Mouse (Mus musculus): ENCODE data around the gene Cbx7. TPM values are rescaled to one million over a fixed set of nuclear protein-coding genes. Genes with fewer than 3 reads are reported as not detected.
A peak's percentile ranks its signal among the peaks of the same experiment; 100 is the strongest.

Cbx7 gene
- polyA plus RNA-seq, 1 experiment from 2014 or later: 4.7 TPM

DNA sequence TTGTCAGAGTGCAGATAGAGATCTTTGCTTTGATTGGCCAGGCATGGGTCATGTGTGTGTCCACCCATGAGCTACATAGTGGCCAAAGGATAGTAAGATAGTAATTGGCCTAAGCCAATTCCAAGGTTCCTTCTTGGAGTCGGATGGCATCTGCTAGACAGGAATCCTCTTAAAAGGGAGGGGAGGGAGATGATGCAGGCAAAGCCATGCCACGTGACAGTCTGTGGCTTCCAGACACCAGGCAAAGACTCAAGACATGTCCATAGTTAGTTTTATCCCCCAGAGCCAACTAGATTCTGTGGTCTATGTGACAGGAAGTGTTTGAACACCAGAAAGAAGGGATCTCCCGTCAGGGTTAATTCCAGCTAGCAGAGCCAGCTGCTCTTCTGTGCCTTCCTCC is 12.5 kb downstream of the Cbx7 start:
- no peak for ATAC-seq
- no peak overlapping the region for H3K4me2 ChIP-seq (ENCODE audit: low read length)
- no peak overlapping the region for H3K27ac ChIP-seq (ENCODE audit: low read depth, low read length)
- H3K9me3 ChIP-seq (ENCODE audit: control insufficient read depth, low read length): no peaks in the 10 kb centered on the region
- no peaks in the 10 kb centered on the region for H3K36me3 ChIP-seq (ENCODE audit: control insufficient read depth, insufficient read depth, low read length)
- H3K27me3 ChIP-seq (replicated peaks; ENCODE audit: control insufficient read depth, insufficient read depth, low read length): no peaks in the 10 kb centered on the region
- H3K4me1 ChIP-seq (ENCODE audit: control insufficient read depth, insufficient read depth, low read depth, low read length): no peaks in the 10 kb centered on the region
- no peak overlapping the region; the same call in 1 of the 2 replicates for H3K9ac ChIP-seq (ENCODE audit: low read depth, low read length)
- no peak overlapping the region for H3K4me3 ChIP-seq (ENCODE audit: low read length)
- WGBS: 61% methylated on average over 3 of the region's 3 CpGs

DNA sequence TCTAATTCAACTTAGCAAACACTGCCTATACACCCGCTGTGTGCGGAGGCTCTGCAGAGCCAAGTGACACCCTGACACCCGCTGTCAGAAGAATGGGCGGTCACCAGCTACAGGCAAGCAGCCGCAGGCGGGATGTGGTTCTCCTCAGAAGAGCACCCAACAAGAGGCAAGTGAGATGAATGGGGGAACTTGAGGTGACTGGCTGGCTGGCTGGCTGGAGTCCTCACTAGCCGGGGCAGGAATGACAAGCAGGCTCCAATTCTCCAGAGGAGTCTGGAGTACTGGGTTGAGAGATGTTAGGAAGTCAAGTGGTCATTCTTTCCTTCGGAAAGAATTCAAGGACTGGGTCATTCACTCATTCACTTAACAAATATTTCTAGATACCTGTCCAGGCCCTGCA is 14.4 kb downstream of the Cbx7 start:
- Histone ChIP-seq H3K36me3 (ENCODE audit: control insufficient read depth, insufficient read depth, low read length) (no peaks in the 10 kb centered on the region), H3K9me3 (ENCODE audit: control insufficient read depth, low read length) (no peaks in the 10 kb centered on the region), H3K9ac (ENCODE audit: low read depth, low read length) (no peak overlapping the region), H3K27ac (ENCODE audit: low read depth, low read length) (no peak overlapping the region), H3K27me3 (replicated peaks; ENCODE audit: control insufficient read depth, insufficient read depth, low read length) (no peaks in the 10 kb centered on the region), H3K4me3 (ENCODE audit: low read length) (no peak overlapping the region), H3K4me1 (ENCODE audit: control insufficient read depth, insufficient read depth, low read depth, low read length) (peaks cover 5% of the 10 kb centered on the region), H3K4me2 (ENCODE audit: low read length) (no peak overlapping the region)
- 86% methylated on average over 8 of the region's 8 CpGs for WGBS
- ATAC-seq: no peak

DNA sequence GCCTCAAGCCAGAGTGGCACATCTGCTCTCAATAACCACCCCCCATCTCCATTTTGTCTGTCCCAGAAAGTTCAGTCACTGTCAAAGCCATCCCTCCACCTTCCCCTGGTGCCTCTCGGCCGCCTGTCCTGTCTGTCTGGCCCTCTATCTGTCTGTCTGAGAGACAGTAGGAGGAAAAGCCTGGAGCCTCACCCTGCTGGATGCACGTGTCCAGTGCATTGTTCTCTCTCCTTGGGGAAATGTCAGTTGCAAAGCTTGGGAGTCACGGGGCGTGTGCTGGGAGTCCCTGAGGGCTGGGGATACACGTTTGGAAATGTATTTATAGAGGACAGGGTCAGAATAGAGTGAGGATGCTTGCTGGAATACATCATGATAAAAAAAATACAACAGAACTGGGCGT is 17.4 kb downstream of the Cbx7 start:
- H3K4me3 ChIP-seq (ENCODE audit: low read length): no peak overlapping the region
- peaks cover 23% of the 10 kb centered on the region for H3K4me1 ChIP-seq (ENCODE audit: control insufficient read depth, insufficient read depth, low read depth, low read length)
- H3K4me2 ChIP-seq (ENCODE audit: low read length): no peak overlapping the region
- H3K9ac ChIP-seq (ENCODE audit: low read depth, low read length): no peak overlapping the region
- WGBS: 56% methylated on average over 7 of the region's 7 CpGs
- H3K9me3 ChIP-seq (ENCODE audit: control insufficient read depth, low read length): no peaks in the 10 kb centered on the region
- no peaks in the 10 kb centered on the region for H3K36me3 ChIP-seq (ENCODE audit: control insufficient read depth, insufficient read depth, low read length)
- H3K27ac ChIP-seq (ENCODE audit: low read depth, low read length): no peak overlapping the region
- H3K27me3 ChIP-seq (replicated peaks; ENCODE audit: control insufficient read depth, insufficient read depth, low read length): no peaks in the 10 kb centered on the region
- no peak for ATAC-seq

DNA sequence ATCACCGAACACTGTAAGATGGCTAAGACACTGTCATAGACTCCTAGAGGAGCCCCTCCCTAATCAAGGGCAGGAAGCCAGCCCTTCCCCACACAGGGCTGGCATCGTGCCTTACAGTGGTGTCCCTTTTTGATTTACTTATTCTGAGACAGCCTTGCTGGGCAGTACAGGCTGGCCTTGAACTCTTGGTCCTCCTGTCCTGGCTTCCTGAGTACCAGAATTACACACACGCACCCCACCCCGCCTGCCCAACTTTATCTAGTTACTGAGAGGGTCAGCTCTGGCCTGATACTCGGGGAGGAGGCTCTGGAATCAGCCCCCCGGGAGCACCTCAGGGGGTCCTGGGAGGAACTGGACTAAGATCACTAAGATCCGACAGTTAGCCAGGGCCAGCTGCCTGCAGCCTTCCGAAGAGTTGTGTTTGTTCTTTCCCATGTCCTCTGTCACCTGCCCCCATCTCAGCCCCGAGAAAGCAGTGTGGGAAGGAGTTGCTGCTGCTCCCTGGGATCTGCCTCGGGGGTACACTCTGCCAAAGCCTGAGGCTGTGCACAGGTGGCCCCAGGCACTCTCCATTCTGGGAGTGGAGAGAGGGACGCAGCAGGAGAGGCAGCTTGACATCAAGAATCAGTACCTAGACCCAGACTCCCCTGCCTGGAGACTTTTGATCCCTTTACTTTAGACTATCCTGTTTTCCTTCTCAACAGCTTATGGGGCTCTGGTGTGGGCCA is 18.3 kb downstream of the Cbx7 start:
- H3K36me3 ChIP-seq (ENCODE audit: control insufficient read depth, insufficient read depth, low read length): no peaks in the 10 kb centered on the region
- H3K9me3 ChIP-seq (ENCODE audit: control insufficient read depth, low read length): no peaks in the 10 kb centered on the region
- no peak overlapping the region for H3K4me3 ChIP-seq (ENCODE audit: low read length)
- H3K4me2 ChIP-seq (ENCODE audit: low read length): no peak overlapping the region
- no peaks in the 10 kb centered on the region for H3K27me3 ChIP-seq (replicated peaks; ENCODE audit: control insufficient read depth, insufficient read depth, low read length)
- no peak overlapping the region for H3K9ac ChIP-seq (ENCODE audit: low read depth, low read length)
- H3K4me1 ChIP-seq (ENCODE audit: control insufficient read depth, insufficient read depth, low read depth, low read length): peaks cover 23% of the 10 kb centered on the region
- H3K27ac ChIP-seq (ENCODE audit: low read depth, low read length): no peak overlapping the region
- ATAC-seq: no peak
- 46% methylated on average over 11 of the region's 11 CpGs for WGBS

DNA sequence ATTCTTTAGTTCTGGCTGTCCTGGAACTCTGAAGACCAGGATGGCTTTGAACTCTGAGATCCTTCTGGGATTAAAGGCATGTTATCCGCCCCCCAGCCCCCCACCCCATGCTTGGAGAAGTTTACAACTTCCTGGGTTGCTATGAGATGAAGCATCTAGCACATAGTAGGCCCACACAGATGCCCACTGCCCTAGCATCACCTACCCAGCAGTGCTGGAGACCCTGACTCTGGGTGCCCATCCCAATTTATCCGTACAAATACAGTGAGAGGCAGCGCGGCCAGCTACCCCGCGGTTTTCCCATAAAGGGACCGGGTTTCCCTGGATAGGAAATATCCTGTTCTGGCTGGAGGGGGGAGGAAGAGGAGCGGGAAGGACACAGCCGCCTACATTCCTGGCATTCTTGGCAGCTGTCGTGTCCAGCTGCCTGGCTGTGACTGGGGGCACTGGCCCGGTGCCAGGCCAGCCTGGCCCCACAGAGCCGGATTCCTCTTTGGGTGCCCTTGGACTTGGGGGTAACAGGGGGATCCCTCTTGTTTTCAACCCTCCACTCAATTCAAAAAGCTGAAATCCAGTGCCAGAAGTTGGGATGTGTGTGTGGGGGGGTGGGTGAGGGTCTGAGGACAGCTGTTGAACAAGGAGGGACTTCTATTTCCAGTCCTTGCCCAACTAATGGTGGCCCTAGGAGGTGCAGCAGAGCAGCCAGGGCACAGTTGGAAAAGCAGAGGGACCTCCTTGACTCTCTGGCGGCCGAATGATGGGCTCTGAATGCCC is 19.0 kb downstream of the Cbx7 start:
- H3K27ac ChIP-seq (ENCODE audit: low read depth, low read length): no peak overlapping the region
- H3K36me3 ChIP-seq (ENCODE audit: control insufficient read depth, insufficient read depth, low read length): no peaks in the 10 kb centered on the region
- no peak for ATAC-seq
- WGBS: 39% methylated on average over 14 of the region's 14 CpGs
- H3K4me2 ChIP-seq (ENCODE audit: low read length): no peak overlapping the region
- no peaks in the 10 kb centered on the region for H3K9me3 ChIP-seq (ENCODE audit: control insufficient read depth, low read length)
- peaks cover 23% of the 10 kb centered on the region for H3K4me1 ChIP-seq (ENCODE audit: control insufficient read depth, insufficient read depth, low read depth, low read length)
- H3K9ac ChIP-seq (ENCODE audit: low read depth, low read length): 0 out of 2 replicates have a peak overlapping the region, but pooled peaks have one; percentile 10
- H3K4me3 ChIP-seq (ENCODE audit: low read length): no peak overlapping the region
- no peaks in the 10 kb centered on the region for H3K27me3 ChIP-seq (replicated peaks; ENCODE audit: control insufficient read depth, insufficient read depth, low read length)

DNA sequence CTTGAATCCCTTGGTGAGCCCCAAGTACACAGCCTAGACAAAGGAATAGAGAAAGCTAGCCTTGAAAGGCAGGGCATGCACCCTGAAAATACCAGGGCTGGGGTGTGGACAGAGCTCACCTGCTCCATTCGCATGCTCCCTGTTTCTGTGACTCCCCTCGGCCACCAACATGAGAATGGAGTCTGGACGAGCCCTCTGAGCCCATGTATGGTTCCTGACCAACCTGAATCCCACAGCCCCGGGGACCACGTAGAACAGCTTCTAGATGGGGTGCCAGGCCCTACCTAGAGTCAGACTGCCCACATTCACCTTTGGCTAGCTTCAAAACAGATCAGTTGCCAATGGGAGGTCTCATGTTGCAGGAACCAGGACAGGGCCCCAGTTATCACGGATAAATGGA is 19.7 kb downstream of the Cbx7 start:
- H3K9ac ChIP-seq (ENCODE audit: low read depth, low read length): peak overlapping the region; percentile 64; the same call in 1 of the 2 replicates
- no peak overlapping the region; the same call in 1 of the 2 replicates for H3K4me3 ChIP-seq (ENCODE audit: low read length)
- peak overlapping the region; percentile 63 for H3K27ac ChIP-seq (ENCODE audit: low read depth, low read length)

DNA sequence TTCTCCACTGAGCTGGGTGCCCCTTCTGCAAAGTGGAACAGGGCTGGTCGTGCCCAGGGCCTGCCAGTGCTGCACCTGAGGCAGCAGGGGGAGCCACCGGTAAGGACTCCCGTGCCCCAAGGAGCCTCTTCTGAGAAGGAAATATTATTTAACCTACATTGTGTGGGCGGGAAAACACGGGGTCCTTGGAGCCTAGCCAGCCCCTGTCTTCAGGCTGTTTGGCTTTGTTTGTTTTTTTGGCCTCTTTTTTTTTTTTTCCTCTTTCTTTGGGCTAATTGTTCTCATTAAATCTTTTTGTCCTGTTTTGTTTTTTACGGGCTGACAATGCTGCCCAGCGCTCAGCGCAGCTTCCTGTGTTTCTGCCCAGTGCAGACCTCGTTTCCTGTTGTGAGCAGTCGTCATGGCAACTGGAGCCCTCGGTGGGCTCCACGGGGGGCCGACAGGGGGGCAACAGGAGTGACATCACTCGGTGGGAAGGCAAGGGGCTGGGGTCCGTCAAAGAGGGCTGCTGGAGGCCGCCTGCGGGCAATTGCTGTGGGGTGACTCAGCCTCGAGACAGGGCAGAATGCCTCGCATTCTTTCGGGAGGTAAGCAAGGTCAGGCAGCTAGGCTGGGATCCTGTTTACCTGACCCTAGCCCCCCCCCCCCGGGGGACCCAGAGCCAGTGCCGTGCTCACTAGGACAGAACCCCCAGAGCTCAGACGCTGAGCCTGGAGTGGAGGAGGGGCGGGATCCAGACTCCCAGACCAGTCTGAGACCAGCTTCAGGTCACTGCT is 20.5 kb downstream of the Cbx7 start:
- H3K9me3 ChIP-seq (ENCODE audit: control insufficient read depth, low read length): no peaks in the 10 kb centered on the region
- no peaks in the 10 kb centered on the region for H3K27me3 ChIP-seq (replicated peaks; ENCODE audit: control insufficient read depth, insufficient read depth, low read length)
- H3K4me2 ChIP-seq (ENCODE audit: low read length): peak overlapping the region; percentile 70
- H3K9ac ChIP-seq (ENCODE audit: low read depth, low read length): peak overlapping the region; percentile 64
- H3K4me1 ChIP-seq (ENCODE audit: control insufficient read depth, insufficient read depth, low read depth, low read length): peaks cover 24% of the 10 kb centered on the region
- WGBS: under 1% methylated on average over 23 of the region's 24 CpGs
- peak; percentile 63 for ATAC-seq
- peak overlapping the region; percentile 40 for H3K4me3 ChIP-seq (ENCODE audit: low read length)
- no peaks in the 10 kb centered on the region for H3K36me3 ChIP-seq (ENCODE audit: control insufficient read depth, insufficient read depth, low read length)
- H3K27ac ChIP-seq (ENCODE audit: low read depth, low read length): peak overlapping the region; percentile 63

More for the DNA sequence above, 19.7 kb downstream of the Cbx7 start:
- H3K36me3 ChIP-seq (ENCODE audit: control insufficient read depth, insufficient read depth, low read length): no peaks in the 10 kb centered on the region
- H3K9me3 ChIP-seq (ENCODE audit: control insufficient read depth, low read length): no peaks in the 10 kb centered on the region
- H3K4me1 ChIP-seq (ENCODE audit: control insufficient read depth, insufficient read depth, low read depth, low read length): peaks cover 23% of the 10 kb centered on the region
- H3K4me2 ChIP-seq (ENCODE audit: low read length): peak overlapping the region; percentile 70
- no peaks in the 10 kb centered on the region for H3K27me3 ChIP-seq (replicated peaks; ENCODE audit: control insufficient read depth, insufficient read depth, low read length)
- no peak; the same call in 1 of the 2 replicates for ATAC-seq
- 64% methylated on average over 6 of the region's 6 CpGs for WGBS

DNA sequence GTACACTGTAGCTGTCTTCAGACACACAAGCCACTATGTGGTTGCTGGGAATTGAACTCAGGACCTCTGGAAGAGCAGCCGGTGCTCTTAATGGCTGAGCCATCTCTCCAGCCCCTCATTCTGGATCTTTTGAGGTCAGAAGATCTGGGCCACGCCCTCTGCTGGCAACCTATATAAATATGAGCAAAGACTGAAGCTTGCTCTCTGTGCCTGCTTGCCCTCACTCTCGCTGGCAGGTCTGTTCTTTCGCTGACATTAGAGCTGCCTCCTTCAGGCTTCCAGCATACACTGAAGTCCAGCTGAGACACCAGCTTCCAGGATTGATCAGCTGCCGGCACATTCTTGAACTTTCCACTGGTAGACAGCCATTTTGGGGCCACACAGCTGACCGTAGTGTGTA is 23.2 kb downstream of the Cbx7 start:
- Histone ChIP-seq H3K27me3 (replicated peaks; ENCODE audit: control insufficient read depth, insufficient read depth, low read length) (0 out of 2 replicates have a peak, but pooled peaks cover 2% of the 10 kb centered on the region), H3K27ac (ENCODE audit: low read depth, low read length) (no peak overlapping the region), H3K36me3 (ENCODE audit: control insufficient read depth, insufficient read depth, low read length) (no peaks in the 10 kb centered on the region), H3K4me1 (ENCODE audit: control insufficient read depth, insufficient read depth, low read depth, low read length) (peaks cover 24% of the 10 kb centered on the region), H3K9me3 (ENCODE audit: control insufficient read depth, low read length) (no peaks in the 10 kb centered on the region), H3K9ac (ENCODE audit: low read depth, low read length) (no peak overlapping the region), H3K4me2 (ENCODE audit: low read length) (no peak overlapping the region), H3K4me3 (ENCODE audit: low read length) (no peak overlapping the region)
- 78% methylated on average over 6 of the region's 6 CpGs for WGBS
- no peak for ATAC-seq

DNA sequence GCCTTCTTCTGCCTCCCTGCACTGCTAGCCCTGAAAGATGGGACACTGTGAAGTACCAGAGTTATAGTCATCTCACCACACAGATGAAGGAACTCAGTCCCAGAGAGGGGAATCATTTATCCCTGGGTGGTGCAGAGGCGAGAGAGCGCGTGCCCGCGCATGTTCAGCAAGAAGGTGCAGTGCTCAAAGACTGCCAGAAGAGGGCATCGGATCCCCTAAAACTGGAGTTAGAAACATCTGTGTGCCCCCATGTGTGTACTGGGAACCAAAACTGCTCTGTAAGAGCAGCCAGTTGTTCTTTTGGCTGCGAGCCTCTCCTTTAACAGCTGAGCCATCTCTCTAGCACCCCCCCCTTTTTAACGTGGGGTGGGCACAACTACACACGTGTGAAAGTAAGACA is 24.1 kb downstream of the Cbx7 start:
- Histone ChIP-seq H3K27me3 (replicated peaks; ENCODE audit: control insufficient read depth, insufficient read depth, low read length) (0 out of 2 replicates have a peak, but pooled peaks cover 2% of the 10 kb centered on the region), H3K4me1 (ENCODE audit: control insufficient read depth, insufficient read depth, low read depth, low read length) (peaks cover 22% of the 10 kb centered on the region), H3K4me2 (ENCODE audit: low read length) (no peak overlapping the region), H3K4me3 (ENCODE audit: low read length) (no peak overlapping the region), H3K9me3 (ENCODE audit: control insufficient read depth, low read length) (no peaks in the 10 kb centered on the region), H3K27ac (ENCODE audit: low read depth, low read length) (no peak overlapping the region), H3K36me3 (ENCODE audit: control insufficient read depth, insufficient read depth, low read length) (no peaks in the 10 kb centered on the region), H3K9ac (ENCODE audit: low read depth, low read length) (no peak overlapping the region)
- ATAC-seq: no peak
- 42% methylated on average over 9 of the region's 9 CpGs for WGBS
